ENCODE assay signal across 10 mouse cellular contexts in genomic region chr1:134719718-134720304, GRCm38 (mm10).
A peak's percentile ranks its signal among the peaks of the same experiment; 100 is the strongest.
DNase-seq lines count a peak whose midpoint lies in the region; ATAC-seq and TF ChIP-seq lines count a peak whose summit lies in the region.
"Had no signal": no experiment of that assay in that cellular context is flagged by ENCODE, and none has a peak within 500 bp of the region (broad histone marks: within the 10 kb centered on the region; RNA-seq: fewer than 3 reads in every experiment).

No protein-coding gene starts in this region.

- H3K4me3 ChIP-seq in spleen, adult 2 months (ENCODE audit: extremely low read depth, insufficient read depth, insufficient read length): no peak overlapping the region
- no peak overlapping the region for H3K4me3 ChIP-seq in liver, postnatal 0 days (ENCODE audit: low read depth, low read length)
- no peak overlapping the region for H3K4me3 ChIP-seq in lung, adult 2 months (replicated peaks; ENCODE audit: extremely low read depth, low read depth, low read length)
- H3K4me3 ChIP-seq: embryonic facial prominence, embryonic 10.5 days had no signal

- TF ChIP-seq CTCF in spleen, adult 2 months (IDR thresholded peaks at IDR 0.05; ENCODE audit: extremely low read depth, insufficient read depth, insufficient read length, insufficient replicate concordance): no peak
- no peak for TF ChIP-seq CTCF in liver, postnatal 0 days (IDR thresholded peaks at IDR 0.05; ENCODE audit: low read depth)
- TF ChIP-seq CTCF in lung, adult 2 months (IDR thresholded peaks at IDR 0.05; ENCODE audit: insufficient read depth, low read length): no peak

- no peak overlapping the region for H3K9ac ChIP-seq in liver, postnatal 0 days (replicated peaks)

- H3K4me1 ChIP-seq in spleen, adult 2 months (ENCODE audit: control insufficient read depth, insufficient read depth, insufficient read length): 0 out of 2 replicates have a peak, but pooled peaks cover 3% of the 10 kb centered on the region
- no peaks in the 10 kb centered on the region for H3K4me1 ChIP-seq in liver, postnatal 0 days (ENCODE audit: insufficient read depth)
- no peaks in the 10 kb centered on the region for H3K4me1 ChIP-seq in lung, adult 2 months (ENCODE audit: control insufficient read depth, insufficient read depth, low read length)

- no peaks in the 10 kb centered on the region for H3K9me3 ChIP-seq in liver, postnatal 0 days (ENCODE audit: low read length)
- H3K9me3 ChIP-seq: embryonic facial prominence, embryonic 10.5 days had no signal

- H3K36me3 ChIP-seq in spleen, adult 2 months (ENCODE audit: control insufficient read depth, insufficient read depth, low read length): no peaks in the 10 kb centered on the region
- H3K36me3 ChIP-seq in liver, postnatal 0 days (replicated peaks; ENCODE audit: insufficient read depth, low read length): no peaks in the 10 kb centered on the region
- H3K36me3 ChIP-seq: embryonic facial prominence, embryonic 10.5 days had no signal

- H3K27me3 ChIP-seq in spleen, adult 2 months (ENCODE audit: control insufficient read depth, insufficient read depth, low read length): no peaks in the 10 kb centered on the region
- H3K27me3 ChIP-seq in liver, postnatal 0 days (ENCODE audit: insufficient read depth, low read length): no peaks in the 10 kb centered on the region

- no peak overlapping the region for H3K27ac ChIP-seq in spleen, adult 2 months (ENCODE audit: insufficient read depth, low read length)
- no peak overlapping the region for H3K27ac ChIP-seq in liver, postnatal 0 days (ENCODE audit: low read depth)
- H3K27ac ChIP-seq: embryonic facial prominence, embryonic 10.5 days had no signal

- WGBS in spleen, adult 2 months: 12% methylated on average over 12 of the region's 12 CpGs
- WGBS in liver, postnatal 0 days (ENCODE audit: insufficient replicate concordance): 38% methylated on average over 12 of the region's 12 CpGs
- 58% methylated on average over 12 of the region's 12 CpGs for WGBS in lung, adult 2 months

- ATAC-seq in liver, postnatal 0 days: no peak

- TF ChIP-seq POLR2A in spleen, adult 2 months (IDR thresholded peaks at IDR 0.05; ENCODE audit: low read depth, low read length): no peak
- TF ChIP-seq POLR2A in lung, adult 2 months (IDR thresholded peaks at IDR 0.05; ENCODE audit: borderline replicate concordance, extremely low read depth, low read depth, low read length): no peak

- TF ChIP-seq EP300 in liver, postnatal 0 days (IDR thresholded peaks at IDR 0.05; ENCODE audit: low read depth): no peak

- DNase-seq in heart, postnatal 4 days: peak; percentile 21
- DNase-seq in heart, adult 8-10 months (ENCODE audit: low spot score): no peak
- peak; percentile 12 to 33 for DNase-seq in spleen, adult 2 months (ENCODE audit: low read depth in 1 of 2, low spot score in 2 of 2)
- DNase-seq in spleen, adult 12 weeks (ENCODE audit: low spot score): no peak
- DNase-seq in liver, postnatal 0 days: peak; percentile 40
- DNase-seq in telencephalon, adult 2 months (ENCODE audit: low read depth, low spot score): peak; percentile 31
- DNase-seq in lung, adult 2 months: no peak
- no peak for DNase-seq in ovary, postnatal 14 days (ENCODE audit: low spot score)
- DNase-seq: adrenal gland, adult 8-10 months had no signal

- H3K4me2 ChIP-seq in liver, postnatal 0 days (ENCODE audit: low read depth, low read length): no peak overlapping the region; the same call in 1 of the 2 replicates

Comparison
In these comparisons a context has a peak if more than half of its experiments do, and no peak if none do; other contexts are left out.
1. DNase-seq: peak in heart, postnatal 4 days (single experiment), spleen, adult 2 months (2 of 2), liver, postnatal 0 days (single experiment) and telencephalon, adult 2 months (single experiment); none in heart, adult 8-10 months (single experiment), spleen, adult 12 weeks (single experiment), lung, adult 2 months (single experiment) and ovary, postnatal 14 days (single experiment).